Mouse (Mus musculus) lung, adult 2 months (tissue): Measurements from ENCODE around the gene Dnajb1. TPM values are rescaled to one million over a fixed set of nuclear protein-coding genes. Genes with fewer than 3 reads are reported as not detected.

Experiments
- DNase-seq: peaks from one replicate; pipeline ENCODE4 v3.0.0; 2022
- H3K4me1 ChIP-seq: fragments of 200-500 bp; 2 replicates; pipeline ENCODE4 v1.6.1; 2011; ENCODE audit warnings: low read length; ENCODE audit not compliant: control insufficient read depth, insufficient read depth
- H3K4me3 ChIP-seq: fragments of 200-500 bp; replicated peaks from 2 replicates; pipeline ENCODE3; 2011; ENCODE audit warnings: low read depth, mild to moderate bottlenecking, control low read depth, low read length; ENCODE audit errors: extremely low read depth
- CTCF ChIP-seq: fragments of 200-500 bp; IDR thresholded peaks from 2 replicates; pipeline ENCODE4 v1.5.1; 2011; ENCODE audit warnings: mild to moderate bottlenecking, low read length, control low read depth; ENCODE audit not compliant: insufficient read depth
- POLR2A ChIP-seq: fragments of 200-500 bp; IDR thresholded peaks from 2 replicates; pipeline ENCODE4 v1.6.1; 2011; ENCODE audit warnings: low read depth, mild to moderate bottlenecking, control low read depth, low read length, borderline replicate concordance; ENCODE audit errors: extremely low read depth
- WGBS: fragments of 180-500 bp; shearing (Covaris S2); methylation state at CpG from one replicate; pipeline ENCODE4 v1.1.7; 2018; 5-methylcytosine and 5-hydroxymethylcytosine counted together
- polyA plus RNA-seq: library from polyadenylated mRNA; depleted of rRNA; stranded (reverse); fragments of >200 nt; gene quantifications from 2 replicates; pipeline ENCODE4 v1.2.3, GENCODE M21; 2012; rRNA removed

Dnajb1 gene
- 23.5 and 26.4 TPM in 2 replicates for polyA plus RNA-seq

DNA sequence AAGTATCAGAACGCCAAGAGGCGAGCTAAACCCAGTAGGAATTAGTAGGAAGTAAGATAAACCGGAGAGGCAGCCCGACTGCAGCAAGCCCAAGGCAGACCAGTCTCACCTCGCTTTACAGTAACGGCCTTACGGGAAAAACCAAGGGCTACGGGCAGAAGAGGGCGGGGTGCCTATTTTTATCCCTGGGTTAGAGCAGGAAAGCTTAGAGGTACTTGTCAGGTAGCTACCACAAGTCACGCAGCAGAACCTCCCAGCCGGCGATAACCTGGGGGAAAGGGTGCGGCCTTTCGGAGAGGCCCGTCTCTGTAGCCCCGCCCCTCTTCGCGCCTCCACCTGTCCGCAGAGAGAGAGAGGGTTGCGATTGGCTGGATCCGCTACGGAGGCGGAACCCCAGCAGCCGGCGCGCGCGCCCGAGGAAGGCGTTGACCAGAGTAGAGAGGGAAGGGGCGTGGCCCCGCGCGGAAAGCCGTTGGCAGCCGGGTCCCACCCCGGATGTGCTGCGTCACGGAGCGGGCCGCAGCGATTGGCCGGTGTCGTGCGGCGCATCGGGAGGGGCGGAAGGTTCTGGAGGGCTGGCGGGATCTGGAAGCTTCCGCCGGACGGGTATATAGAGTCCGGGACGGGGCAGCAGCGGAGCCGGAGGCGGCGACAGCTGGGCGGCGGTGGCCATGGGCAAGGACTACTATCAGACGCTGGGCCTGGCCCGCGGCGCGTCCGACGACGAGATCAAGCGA, at the start of gene Dnajb1, which contains the start of gene Tecr:
TSS of gene Dnajb1 (plus strand) at position 533 of the 737 bp plus-strand sequence.
TSS of gene Tecr (minus strand) at position 311 of the 737 bp plus-strand sequence.
- under 1% methylated on average over 68 of the region's 69 CpGs for WGBS
- Histone ChIP-seq H3K4me3 (peak within 1 kb of the TSS; percentile 97), H3K4me1 (peaks cover 9% of the 10 kb centered on the region)
- DNase-seq, result peak; percentile 99
- TF ChIP-seq CTCF, result no peak
- TF ChIP-seq POLR2A, result peak; percentile 98

DNA sequence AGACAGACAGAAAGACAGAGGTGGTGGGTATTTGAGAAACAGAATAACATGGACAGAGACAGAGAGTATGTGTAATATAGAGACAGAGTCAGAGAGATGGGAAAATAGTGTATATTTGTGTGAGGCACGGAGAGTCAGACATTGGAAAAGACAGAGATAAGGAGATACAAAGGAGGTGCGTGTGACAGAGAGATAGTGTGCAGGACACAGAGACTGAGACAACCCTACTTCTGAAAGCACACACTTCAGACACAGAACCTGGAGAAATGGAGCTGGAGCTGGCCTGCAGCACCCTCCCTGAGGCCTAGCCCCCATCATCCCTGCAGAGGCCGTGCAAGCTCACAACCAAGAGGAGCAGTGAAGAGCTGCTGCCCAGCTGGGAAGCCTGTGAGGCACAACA, 45.3 kb upstream of the Dnajb1 start:
- no peak for DNase-seq
- TF ChIP-seq POLR2A (no peak), CTCF (no peak)
- H3K4me3 ChIP-seq, result no peak overlapping the region
- peaks cover 4% of the 10 kb centered on the region; the same call in 1 of the 2 replicates for H3K4me1 ChIP-seq
- WGBS, result 62% methylated on average over 3 of the region's 3 CpGs

DNA sequence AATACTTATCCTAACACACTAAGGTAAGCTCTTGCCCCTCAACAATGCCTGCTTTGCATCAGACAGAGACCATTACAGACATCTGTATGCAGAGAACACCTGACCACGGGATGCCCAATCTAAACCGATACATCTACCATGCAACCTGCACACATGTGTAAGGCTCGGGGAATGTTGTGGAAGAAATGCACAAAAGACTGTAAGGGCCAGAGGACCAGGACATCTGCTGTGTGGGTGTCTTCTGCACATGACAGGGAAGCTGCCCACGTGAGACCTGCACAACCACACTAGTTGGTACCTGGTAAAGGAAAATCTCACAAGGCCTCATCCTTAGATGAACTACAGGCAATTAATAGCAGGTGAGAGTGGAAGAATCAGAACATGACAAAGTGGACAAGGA, 44.7 kb upstream of the Dnajb1 start:
- WGBS, result 73% methylated on average over 4 of the region's 4 CpGs
- H3K4me3 ChIP-seq, result no peak overlapping the region
- DNase-seq, result no peak
- no peak for TF ChIP-seq CTCF
- TF ChIP-seq POLR2A, result no peak
- H3K4me1 ChIP-seq, result peaks cover 5% of the 10 kb centered on the region; the same call in 1 of the 2 replicates

DNA sequence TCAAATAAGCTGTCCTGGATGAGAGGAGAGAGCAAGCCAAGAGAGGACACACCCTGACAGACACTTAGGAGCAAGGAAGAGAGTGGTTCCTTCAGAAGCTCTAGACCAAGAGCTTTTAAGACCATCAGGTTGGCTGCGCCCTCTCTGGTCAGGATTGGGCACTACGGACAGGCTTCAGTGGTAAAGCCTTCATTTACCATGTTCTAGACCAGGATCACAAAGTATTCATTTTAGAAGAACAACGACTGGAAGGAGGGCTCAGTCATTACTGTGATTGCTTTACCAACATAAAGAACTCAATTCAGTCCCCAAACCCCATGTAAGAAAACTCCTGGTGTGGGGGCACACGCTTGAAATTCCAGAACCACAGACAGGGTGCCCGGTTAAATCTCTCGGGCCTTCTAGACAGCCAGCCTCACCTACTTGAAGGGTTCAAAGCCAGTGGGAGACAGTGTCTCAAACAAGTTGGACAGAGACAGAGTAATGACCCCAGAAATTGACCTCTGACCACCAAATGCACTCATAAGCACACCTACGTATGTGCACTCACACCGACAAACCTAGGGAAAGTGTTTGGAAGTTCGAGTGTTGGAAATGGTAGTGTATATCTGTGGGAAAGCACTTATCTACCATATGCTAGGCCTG, 42.1 kb upstream of the Dnajb1 start:
- no peak for DNase-seq
- Histone ChIP-seq H3K4me1 (peaks cover 5% of the 10 kb centered on the region; the same call in 1 of the 2 replicates), H3K4me3 (no peak overlapping the region)
- TF ChIP-seq CTCF, result peak; percentile 21; the same call in 1 of the 2 replicates
- no peak for TF ChIP-seq POLR2A
- WGBS, result 77% methylated on average over 9 of the region's 9 CpGs

DNA sequence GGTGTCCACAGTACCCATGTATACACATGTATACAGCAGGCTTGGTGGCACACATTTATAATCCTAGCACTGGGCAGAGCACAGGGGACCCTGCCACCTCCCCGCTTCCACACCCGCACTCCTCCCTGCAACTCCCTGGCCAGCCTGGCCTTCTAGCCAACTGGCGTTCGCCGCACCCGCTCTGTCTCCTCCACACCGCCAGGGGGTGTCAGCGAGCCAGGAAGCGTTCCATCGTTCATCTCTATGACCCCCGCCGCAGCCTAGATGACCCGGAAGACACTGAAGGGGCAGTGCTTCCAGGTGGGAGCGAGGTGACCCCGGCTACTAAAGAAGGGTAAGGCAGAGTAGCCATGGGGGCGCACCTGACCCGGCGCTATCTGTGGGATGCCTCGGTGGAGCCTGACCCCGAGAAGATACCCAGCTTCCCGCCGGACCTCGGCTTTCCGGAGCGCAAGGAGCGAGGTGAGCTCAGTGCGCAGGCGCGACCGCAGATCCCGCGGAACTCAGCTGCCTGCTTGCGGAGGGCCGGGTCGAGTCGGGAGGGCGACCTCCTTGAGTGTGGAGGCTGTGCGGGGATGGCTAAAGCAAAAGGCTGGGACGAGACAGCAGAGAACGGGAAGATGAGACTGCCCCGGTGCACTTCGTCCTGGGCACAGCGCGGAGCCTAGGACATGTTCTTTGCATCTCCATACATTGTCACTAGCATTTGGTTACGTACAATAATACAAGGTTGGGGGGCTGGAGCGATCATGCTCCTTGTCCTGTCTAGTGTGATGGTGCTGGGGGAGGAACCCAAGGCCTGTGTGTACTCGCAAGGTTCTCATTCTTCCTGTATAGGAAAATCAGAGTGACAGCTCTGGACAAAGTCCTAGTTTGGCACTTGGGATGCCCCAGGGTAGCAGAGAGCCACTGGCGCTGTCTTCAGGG, 41.3 kb upstream of the Dnajb1 start, which contains the start of gene Ndufb7:
TSS of gene Ndufb7 (plus strand) at position 203 of the 927 bp plus-strand sequence.
- H3K4me1 ChIP-seq, result peaks cover 5% of the 10 kb centered on the region; the same call in 1 of the 2 replicates
- H3K4me3 ChIP-seq, result peak within 1 kb of the TSS; percentile 88
- TF ChIP-seq POLR2A (0 out of 2 replicates have a peak, but pooled peaks have one; percentile 38), CTCF (peak; percentile 84)
- peak; percentile 97 for DNase-seq
- WGBS, result under 1% methylated on average over 48 of the region's 48 CpGs

DNA sequence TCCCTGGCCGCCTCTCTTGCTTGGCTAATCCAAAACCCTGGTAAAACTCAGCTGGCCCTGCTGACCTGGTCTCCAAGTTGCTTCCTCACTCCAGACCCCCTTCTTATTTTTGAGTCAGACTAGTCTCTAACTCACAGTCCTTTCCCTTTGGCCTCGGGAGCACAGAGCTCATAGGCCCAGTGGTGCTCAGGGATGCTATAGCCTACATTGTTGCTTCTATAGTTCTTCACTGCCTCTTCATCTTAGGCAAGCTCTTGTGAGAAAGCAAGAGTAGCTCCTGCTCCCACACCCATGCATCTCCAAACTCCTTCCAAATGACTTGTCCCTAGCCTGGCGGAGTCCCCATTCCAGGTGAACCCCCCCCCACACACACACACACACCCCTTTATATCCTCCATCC, 40.3 kb upstream of the Dnajb1 start:
- no peak for TF ChIP-seq CTCF
- no peak for DNase-seq
- H3K4me1 ChIP-seq, result peaks cover 5% of the 10 kb centered on the region; the same call in 1 of the 2 replicates
- WGBS, result 62% methylated on average over 3 of the region's 3 CpGs
- H3K4me3 ChIP-seq, result no peak overlapping the region

DNA sequence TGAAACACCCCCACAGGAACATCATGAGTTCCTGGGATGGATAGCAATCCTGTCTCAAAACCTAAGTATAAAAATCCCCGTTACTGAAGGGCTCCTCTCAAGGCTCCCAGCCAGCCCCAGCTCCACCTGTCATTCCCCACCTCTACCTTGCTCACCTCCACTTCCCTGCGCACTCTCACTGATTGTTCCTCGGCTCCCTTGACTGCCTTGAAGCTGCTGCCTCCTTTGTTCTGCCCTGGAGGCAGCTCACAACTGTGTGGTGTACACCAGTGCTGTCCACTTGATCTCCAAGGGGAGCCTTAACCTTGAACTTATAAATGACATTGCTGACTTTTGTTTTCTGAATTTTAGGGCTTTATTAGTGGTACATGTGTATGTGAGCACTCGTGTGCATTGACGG, 39.9 kb upstream of the Dnajb1 start:
- no peak for DNase-seq
- 64% methylated on average over 5 of the region's 5 CpGs for WGBS
- no peak overlapping the region for H3K4me3 ChIP-seq
- no peak for TF ChIP-seq POLR2A
- TF ChIP-seq CTCF, result no peak
- peaks cover 5% of the 10 kb centered on the region; the same call in 1 of the 2 replicates for H3K4me1 ChIP-seq

DNA sequence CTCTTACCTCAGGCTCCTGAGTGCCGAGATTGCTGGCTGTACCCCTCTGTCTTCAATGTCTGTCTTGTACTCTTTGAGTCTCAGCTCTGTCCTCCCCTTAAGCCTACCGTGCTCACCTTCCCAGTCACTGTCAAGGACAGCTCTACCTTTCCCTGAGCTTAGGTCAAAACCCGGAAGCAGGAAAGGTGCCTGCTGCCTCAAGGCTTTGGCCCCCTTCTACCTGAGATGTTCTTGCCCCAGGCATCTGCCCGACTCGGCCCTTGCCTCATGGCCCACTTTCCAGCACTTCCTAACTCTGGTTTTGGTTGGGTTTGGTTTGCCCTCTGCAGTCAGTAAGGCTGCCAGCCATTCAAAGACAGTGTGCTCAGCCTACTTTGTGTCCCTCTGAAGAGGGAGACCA, 39.2 kb upstream of the Dnajb1 start:
- no peak for TF ChIP-seq CTCF
- no peak for DNase-seq
- Histone ChIP-seq H3K4me1 (peaks cover 5% of the 10 kb centered on the region; the same call in 1 of the 2 replicates), H3K4me3 (no peak overlapping the region)
- WGBS, result 71% methylated on average over 5 of the region's 5 CpGs

DNA sequence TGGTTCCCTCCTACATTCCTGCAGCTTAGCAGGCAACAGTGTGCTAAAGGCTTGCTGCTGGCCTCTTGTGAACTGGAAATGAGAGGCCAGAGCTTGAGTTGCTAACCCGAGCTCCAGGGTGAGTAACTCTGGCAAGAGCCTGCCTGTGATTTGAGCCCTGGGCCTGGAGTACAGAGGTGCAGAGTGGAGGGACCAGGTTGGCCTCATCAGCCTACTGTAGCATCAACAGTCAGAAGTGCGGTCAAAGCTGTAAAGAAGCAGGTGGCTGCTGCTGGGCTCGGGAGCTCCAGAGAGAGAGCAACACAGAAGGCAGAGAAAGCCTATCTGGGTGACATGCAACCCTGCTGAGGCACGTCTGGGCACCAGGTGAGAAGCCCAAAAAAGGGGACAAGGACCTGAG, 38.8 kb upstream of the Dnajb1 start:
- Histone ChIP-seq H3K4me3 (no peak overlapping the region), H3K4me1 (peaks cover 5% of the 10 kb centered on the region; the same call in 1 of the 2 replicates)
- no peak for DNase-seq
- TF ChIP-seq POLR2A, result no peak
- TF ChIP-seq CTCF, result no peak
- WGBS, result 74% methylated on average over 4 of the region's 4 CpGs
